Mouse (Mus musculus): ENCODE results near the gene Sowahb.

Sowahb gene

DNA sequence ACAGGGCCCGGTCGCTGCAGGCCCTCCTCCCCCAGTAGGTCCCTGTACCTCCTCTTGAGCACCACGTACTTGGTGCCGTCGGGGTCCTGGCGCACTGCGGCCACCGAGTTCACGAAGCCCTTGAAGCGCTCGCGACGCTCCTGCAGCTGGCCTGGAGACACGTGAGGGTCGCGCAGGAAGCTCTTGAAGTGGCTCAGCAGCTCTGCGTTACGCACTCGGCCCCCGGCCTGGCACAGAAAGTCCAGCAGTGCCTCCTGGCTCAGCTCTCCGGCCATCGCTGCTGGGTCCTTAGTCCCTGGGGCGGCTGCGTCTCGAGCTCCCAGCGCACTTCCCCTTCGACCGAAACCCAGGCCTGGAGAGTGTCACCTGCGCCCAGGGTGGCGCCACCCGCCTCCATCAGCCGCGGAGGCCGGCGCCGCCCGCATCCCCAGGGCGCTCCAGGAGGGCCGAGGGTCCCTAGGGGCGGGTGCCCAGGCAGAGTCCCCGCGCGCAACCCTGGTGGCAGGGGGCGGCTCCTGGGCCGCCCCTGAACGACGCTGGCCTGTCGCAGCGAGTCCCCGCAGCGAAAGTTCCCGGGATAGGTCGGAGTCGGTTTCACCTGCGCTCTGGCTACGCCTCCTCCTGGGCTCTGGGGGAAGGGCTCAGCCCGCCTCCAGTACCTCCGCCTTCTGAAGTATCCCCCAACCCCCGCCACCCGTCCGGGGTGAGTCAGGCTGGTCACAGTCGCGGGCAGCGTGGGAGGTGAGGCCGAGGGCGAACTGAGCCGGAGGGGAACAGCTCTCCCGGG is at the start of gene Sowahb:
Gene Sowahb (minus strand): TSS at position 439 of the 787 bp plus-strand sequence.
- in situ Hi-C loops (cut with MseI, MboI): no loop called here

GRCm38 (mm10) chr5:93093638-93094527 is 49.1 kb upstream of the Sowahb start:
- in situ Hi-C loops (cut with MseI, MboI): no loop called here

DNA sequence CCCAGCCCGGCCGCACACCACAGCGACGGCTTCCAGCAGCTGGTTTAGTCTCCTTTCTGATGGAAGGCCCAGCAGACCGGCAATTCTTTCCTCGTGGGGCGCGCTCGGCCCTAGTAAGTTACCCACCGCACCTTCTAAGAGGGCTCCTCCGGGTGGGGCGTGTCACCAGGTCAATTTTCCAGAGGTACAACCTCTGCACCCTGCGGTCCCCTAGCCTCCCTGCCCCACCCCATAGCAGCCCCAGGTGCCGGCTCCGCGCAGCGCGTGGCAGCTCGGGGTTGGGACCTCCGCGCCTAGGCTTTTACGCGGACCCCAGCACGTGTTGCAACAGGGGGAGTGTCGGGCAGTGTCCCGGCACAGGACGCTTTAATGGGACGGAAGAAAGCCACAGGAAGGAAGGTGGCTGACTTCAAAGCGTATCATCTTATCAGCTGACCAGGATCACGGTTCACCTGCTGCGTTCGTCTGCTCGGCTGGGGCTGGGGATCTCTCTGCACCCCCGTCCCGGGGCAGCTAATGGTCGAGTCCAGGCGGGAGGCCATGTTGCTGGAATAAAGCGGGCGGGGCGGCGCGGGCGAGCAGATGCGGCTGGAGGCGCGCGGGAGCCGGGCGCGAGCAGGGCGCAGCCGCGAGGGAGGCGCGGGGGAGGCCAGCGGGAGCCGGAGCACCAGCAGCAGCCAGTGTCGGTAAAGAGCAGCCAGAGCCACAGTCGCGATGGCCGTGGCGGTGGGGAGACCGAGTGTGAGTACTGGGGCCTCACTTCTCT is 48.2 kb upstream of the Sowahb start, which contains the start of gene Sept11:
Gene Sept11 (plus strand): TSS at position 581 of the 766 bp plus-strand sequence.
- in situ Hi-C loops (cut with MseI, MboI): no loop called here

- in situ Hi-C loops (cut with MseI, MboI): no loop called here
Observed at GRCm38 (mm10) chr5:93092147-93092781, 47.4 kb upstream of the Sowahb start.

DNA sequence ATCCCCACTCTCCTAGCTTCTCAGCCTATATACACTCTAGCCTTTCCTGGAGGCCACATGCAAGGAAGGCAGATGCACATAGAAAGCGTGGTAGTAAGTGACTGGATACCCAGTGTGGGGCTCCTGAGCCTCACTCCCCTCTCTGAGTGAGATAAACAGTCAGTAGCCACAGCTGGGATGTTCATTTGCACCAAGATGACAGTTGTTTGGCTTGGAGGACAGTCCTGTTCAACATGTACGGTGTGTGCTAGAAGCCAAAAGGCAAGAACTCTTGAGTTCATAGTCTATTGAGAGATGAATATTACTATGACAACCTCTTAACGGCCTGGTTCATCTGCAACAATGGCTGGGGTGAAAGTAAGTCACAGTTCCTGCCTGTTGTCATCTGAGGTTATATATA is 46.4 kb upstream of the Sowahb start:
- in situ Hi-C loops (cut with MseI, MboI): no loop called here

GRCm38 (mm10) chr5:93085900-93086299 is 41.1 kb upstream of the Sowahb start:
- in situ Hi-C loops (cut with MseI, MboI): no loop called here

DNA sequence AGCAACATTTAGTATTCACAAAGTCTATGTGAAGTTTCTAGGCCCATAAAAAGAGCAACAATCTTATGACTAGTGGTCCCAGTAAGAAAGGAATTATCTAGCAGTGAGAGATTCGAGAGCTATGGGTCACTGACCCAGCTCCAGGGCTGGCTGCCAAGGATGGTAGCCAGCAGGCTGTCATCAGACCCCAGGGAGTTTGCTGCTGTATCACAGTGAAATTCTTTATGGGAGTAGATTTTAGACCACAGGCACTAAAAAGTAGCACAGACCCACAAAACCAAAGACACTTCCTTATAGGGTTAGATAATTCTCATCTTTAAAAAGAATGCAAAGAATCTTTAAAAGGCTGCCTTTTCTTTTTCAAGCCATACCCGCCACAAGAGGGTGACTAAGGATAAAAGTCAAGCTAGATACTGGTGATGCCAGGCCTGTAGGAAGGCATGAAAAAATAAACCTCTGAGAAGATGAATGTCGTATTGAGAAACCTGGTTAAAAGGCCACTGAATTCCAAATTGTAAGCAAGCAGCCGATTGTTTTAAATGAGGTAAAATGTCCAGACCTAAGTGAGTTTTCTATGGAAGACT is 40.3 kb upstream of the Sowahb start:
- in situ Hi-C loops (cut with MseI, MboI): no loop called here

DNA sequence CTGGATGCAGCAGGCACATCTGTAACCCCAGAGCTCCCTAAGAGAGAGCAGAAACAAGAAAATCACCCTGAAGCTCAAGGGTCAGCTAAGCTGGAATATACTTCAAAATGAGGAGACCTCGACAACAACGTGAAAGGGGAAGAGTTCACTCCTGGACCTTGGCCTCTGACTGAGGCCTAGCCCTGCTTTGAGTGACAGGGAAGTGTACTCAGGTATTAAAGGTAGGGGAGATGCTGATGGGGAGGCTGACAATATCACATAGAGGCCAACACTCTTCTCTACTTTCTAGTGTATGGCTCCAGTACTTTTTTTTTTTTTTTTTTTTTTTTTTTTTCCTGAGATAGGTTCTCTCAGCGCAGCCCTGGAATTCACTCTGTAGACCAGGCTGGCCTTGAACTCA is 34.8 kb upstream of the Sowahb start:
- in situ Hi-C loops (cut with MseI, MboI): no loop called here

- in situ Hi-C loops (cut with MseI, MboI): no loop called here
Observed at GRCm38 (mm10) chr5:93077661-93078323, 33.0 kb upstream of the Sowahb start.

- in situ Hi-C loops (cut with MseI, MboI): loop anchor here in 1 of 2 experiments (25.0 kb wide), 1 partner anchor 101 kb away; no protein-coding TSS in a partner anchor
Observed at GRCm38 (mm10) chr5:93060865-93061264, 16.0 kb upstream of the Sowahb start.

GRCm38 (mm10) chr5:93053606-93054397 is 9.0 kb upstream of the Sowahb start:
- in situ Hi-C loops (cut with MseI, MboI): loop anchor here (5.0 to 25.0 kb wide), 2 partner anchors 108 kb away; no protein-coding TSS in a partner anchor

- in situ Hi-C loops (cut with MseI, MboI): loop anchor here (5.0 to 25.0 kb wide), 2 partner anchors 110 kb away; no protein-coding TSS in a partner anchor
Observed at GRCm38 (mm10) chr5:93051951-93052350, 7.1 kb upstream of the Sowahb start.

DNA sequence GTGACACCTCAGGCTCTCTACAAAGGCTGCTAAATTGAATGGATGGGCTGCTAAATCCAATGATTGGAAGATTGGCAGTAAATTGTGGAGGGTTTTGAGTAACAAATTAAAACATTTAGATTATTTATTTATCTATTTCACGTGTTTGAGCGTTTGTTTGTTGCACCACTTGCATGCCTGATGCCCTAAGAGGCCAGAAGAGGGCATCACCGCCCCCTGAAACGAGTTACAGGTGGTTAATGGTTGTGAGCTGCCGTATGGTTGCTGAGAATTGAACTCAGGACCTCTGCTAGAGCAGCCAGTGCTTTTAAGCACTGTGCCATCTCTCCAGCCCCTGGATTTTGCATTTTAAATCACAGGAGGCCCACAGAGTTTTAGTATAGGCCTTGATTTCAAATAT is 6.2 kb upstream of the Sowahb start:
- in situ Hi-C loops (cut with MseI, MboI): loop anchor here (5.0 to 25.0 kb wide), 2 partner anchors 111 kb away; no protein-coding TSS in a partner anchor

- in situ Hi-C loops (cut with MseI, MboI): loop anchor here (5.0 to 25.0 kb wide), 2 partner anchors 112 kb away; no protein-coding TSS in a partner anchor
Observed at GRCm38 (mm10) chr5:93049971-93050370, 5.1 kb upstream of the Sowahb start.

DNA sequence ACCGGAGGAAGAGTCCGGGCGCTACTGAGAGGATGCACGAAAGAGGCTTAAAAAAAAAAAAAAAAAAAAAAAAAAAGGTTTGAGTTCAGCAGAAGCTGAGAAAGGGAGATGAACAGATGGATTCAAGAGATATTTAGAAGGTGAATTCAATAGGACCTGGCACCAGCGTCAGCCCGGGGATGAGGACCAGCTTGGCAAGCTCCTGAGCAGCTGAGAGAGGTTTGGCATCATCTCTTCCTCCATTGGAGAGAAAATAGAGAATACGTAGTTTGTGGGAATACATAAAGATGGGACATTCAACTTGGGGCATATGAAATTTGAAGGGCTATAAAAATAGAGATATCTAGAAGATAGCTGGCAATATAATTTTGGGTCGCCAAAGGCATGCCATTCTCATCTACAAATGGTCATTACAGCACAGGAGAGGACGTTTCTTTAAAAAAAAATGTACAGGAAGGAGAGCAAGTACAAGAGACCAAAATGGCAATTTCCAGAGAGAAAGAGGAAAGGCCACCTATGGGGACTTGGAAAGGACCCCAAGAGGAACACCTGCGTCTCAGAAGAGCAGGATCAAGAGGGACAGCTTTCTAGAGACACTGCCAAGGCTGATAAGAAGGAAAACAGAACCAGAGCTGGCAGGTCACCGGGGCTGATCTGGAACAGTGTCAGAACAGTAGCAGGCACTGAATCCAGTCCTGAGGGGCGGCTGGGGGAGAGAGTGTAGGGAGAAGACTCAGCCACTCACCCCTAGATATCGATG is 3.8 kb upstream of the Sowahb start:
- in situ Hi-C loops (cut with MseI, MboI): no loop called here

DNA sequence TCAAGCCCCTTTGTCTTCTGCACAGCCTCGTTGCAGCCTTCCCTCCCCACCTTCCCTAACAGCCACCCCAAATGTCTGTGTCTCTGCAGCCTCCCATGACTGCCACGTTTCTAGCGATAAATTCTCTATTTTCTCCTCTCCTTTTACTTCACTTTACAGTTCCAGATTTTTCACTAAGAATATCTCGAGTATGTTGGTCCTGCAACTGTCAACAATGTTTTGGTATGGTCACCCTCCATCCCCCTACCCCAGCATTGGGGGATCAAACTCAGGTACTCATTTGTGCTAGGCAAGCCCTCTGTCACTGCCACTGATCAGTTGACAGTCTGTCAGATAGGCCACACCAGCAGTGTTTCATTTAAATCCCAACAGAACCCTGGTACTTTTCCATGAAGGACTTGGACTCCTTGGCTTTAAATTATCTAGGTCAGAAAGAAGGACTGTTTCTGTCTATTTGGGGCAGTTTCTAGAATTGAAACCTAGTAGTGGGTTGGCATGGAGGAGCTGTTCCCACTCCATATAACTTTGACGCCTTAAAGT is 1.6 kb upstream of the Sowahb start:
- in situ Hi-C loops (cut with MseI, MboI): no loop called here

DNA sequence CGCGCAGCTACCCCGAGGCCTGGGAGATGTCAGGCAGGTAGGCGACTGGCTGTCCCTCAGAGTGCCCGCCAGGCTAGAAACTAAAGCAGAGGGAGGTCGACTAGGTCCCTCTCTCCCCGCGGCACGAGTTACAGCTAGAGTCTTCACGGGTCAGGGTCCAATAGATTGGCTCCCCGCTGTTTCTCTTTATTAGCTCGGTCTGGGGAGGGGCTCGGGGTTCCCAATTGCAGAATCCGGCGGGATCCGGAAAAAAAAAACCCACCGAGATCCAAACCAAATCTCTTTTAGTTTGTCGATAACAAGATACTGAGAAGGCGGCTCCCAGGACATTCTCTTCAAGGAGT is 521 bp upstream of the Sowahb start:
- in situ Hi-C loops (cut with MseI, MboI): no loop called here
